Mouse (Mus musculus) intestine, embryonic 15.5 days (tissue): ENCODE results near the gene Efr3b. TPM values are rescaled to one million over a fixed set of nuclear protein-coding genes. Genes with fewer than 3 reads are reported as not detected.

Experiments
- ATAC-seq: fragments of 200-750 bp; cut with Nextera tagmentation; 2 replicates; pipeline ENCODE4 v1.8.0; 2017; ENCODE audit warnings: moderate TSS enrichment, moderate library complexity
- H3K27ac ChIP-seq: fragments of 300-500 bp; sonication (generic); 2 replicates; pipeline ENCODE4 v1.5.1; 2015; ENCODE audit warnings: mild to moderate bottlenecking, inconsistent platforms
- H3K27me3 ChIP-seq: fragments of 300-500 bp; sonication (generic); replicated peaks from 2 replicates; pipeline ENCODE4 v1.6.1; 2015; ENCODE audit warnings: inconsistent platforms
- H3K36me3 ChIP-seq: fragments of 300-500 bp; sonication (generic); 2 replicates; pipeline ENCODE4 v1.6.1; 2015; ENCODE audit warnings: inconsistent platforms
- H3K4me1 ChIP-seq: fragments of 300-500 bp; sonication (generic); replicated peaks from 2 replicates; pipeline ENCODE4 v1.6.1; 2015; ENCODE audit warnings: inconsistent platforms
- H3K4me2 ChIP-seq: fragments of 300-500 bp; sonication (generic); replicated peaks from 2 replicates; pipeline ENCODE4 v1.6.1; 2015; ENCODE audit warnings: mild to moderate bottlenecking, inconsistent platforms
- H3K4me3 ChIP-seq: fragments of 300-500 bp; sonication (generic); replicated peaks from 2 replicates; pipeline ENCODE4 v1.5.1; 2015; ENCODE audit warnings: inconsistent platforms
- H3K9ac ChIP-seq: fragments of 300-500 bp; sonication (generic); 2 replicates; pipeline ENCODE4 v1.6.1; 2015; ENCODE audit warnings: inconsistent platforms
- H3K9me3 ChIP-seq: fragments of 300-500 bp; sonication (generic); 2 replicates; pipeline ENCODE4 v1.6.1; 2016; ENCODE audit warnings: inconsistent platforms
- WGBS: fragments of 180-500 bp; shearing (Covaris S2); methylation state at CpG from one replicate; pipeline ENCODE4 v1.1.7; 2015; 5-methylcytosine and 5-hydroxymethylcytosine counted together
- polyA plus RNA-seq: library from polyadenylated mRNA; unstranded; fragments of >200 nt; fragmentation: Nextera tagmentation; extraction: Ambion mirVana; gene quantifications from 2 replicates; pipeline ENCODE4 v1.2.1, GENCODE M21; 2015

Efr3b gene
- polyA plus RNA-seq, 1 experiment from 2014 or later: 3.0 TPM

DNA sequence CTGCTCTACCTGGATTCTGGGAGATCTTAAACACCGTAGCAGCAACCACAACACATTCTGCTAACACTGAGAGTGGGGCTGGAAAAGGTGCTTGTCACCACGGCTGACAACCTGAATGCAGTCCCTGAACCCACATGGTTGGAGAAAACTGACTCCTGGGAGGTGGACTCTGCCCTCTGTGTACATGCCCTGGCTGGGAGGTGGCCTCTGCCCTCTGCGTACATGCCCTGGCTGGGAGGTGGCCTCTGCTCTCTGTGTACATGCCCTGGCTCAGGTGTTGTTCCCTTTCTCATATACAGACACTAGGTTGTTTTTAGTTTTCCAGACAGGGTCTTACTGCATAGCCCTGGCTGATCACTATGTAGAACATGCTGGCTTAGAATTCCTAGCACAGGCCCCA, 119.3 kb downstream of the Efr3b start:
- H3K27ac ChIP-seq: no peak overlapping the region
- no peaks in the 10 kb centered on the region for H3K36me3 ChIP-seq
- no peak overlapping the region for H3K4me2 ChIP-seq
- H3K4me3 ChIP-seq: no peak overlapping the region
- H3K9ac ChIP-seq: no peak overlapping the region
- WGBS: 58% methylated on average over 3 of the region's 3 CpGs
- peak; percentile 85 for ATAC-seq
- H3K9me3 ChIP-seq: no peaks in the 10 kb centered on the region
- H3K27me3 ChIP-seq: 0 out of 2 replicates have a peak, but pooled peaks cover 2% of the 10 kb centered on the region
- peaks cover 11% of the 10 kb centered on the region; the same call in 1 of the 2 replicates for H3K4me1 ChIP-seq

DNA sequence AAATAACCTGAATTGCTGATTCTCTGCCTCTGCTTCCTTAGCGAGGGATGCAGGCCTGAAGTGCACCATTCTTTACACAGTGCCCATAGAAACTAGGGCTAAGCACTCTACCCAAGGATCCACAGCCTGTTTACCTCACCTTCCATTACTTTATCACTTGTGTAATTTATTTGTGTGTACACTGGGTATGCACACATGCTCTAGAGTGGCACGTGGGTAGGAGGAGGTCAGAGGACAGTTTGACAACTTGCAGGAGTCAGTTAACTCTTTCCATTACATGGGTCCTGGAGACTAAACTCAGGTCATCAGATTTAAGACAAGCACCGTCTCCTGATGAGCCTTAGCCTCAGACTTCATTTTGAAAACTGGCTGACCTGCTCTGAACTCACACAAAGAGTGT, 120.1 kb downstream of the Efr3b start:
- Histone ChIP-seq H3K4me2 (no peak overlapping the region), H3K4me1 (peaks cover 11% of the 10 kb centered on the region; the same call in 1 of the 2 replicates), H3K4me3 (no peak overlapping the region), H3K36me3 (no peaks in the 10 kb centered on the region), H3K27me3 (no peaks in the 10 kb centered on the region), H3K27ac (no peak overlapping the region), H3K9ac (no peak overlapping the region), H3K9me3 (no peaks in the 10 kb centered on the region)
- no peak for ATAC-seq
- 45% methylated on average over 3 of the region's 3 CpGs for WGBS

DNA sequence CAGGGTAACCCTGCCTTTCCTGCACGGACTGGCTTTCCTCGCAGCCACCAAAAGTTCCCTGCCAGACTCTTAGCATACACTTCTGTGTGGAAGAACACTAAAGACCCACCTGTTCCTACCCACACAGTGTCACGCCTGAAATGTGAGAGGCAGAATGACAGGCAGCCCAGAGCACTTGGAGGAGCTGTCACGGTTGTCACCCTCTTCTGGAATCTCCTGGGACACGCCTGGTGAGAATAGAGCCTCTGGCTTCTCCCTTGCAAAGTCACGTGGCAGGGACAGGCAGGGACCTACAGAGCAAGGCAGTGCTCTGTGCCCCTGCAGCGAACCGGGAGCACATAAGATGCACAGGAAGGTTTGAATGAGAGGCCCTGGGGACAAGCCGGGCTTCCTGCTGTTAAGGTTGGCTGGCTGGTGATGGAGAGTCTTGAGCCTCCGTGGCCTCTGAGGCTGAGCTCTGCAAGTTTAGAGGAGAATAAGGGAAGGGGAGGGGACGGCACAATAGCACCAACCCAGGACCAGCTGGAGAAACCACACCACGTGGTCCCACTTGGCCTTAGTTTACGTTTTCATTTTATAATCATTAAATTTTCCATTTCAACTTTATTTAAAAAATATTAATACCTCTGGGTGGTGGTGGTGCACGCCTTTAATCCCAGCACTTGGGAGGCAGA, 120.9 kb downstream of the Efr3b start:
- Histone ChIP-seq H3K9ac (no peak overlapping the region), H3K4me2 (no peak overlapping the region), H3K9me3 (no peaks in the 10 kb centered on the region), H3K4me3 (no peak overlapping the region), H3K4me1 (peaks cover 11% of the 10 kb centered on the region; the same call in 1 of the 2 replicates), H3K27me3 (no peaks in the 10 kb centered on the region), H3K36me3 (no peaks in the 10 kb centered on the region), H3K27ac (no peak overlapping the region)
- ATAC-seq: peak; percentile 62
- 33% methylated on average over 14 of the region's 14 CpGs for WGBS

DNA sequence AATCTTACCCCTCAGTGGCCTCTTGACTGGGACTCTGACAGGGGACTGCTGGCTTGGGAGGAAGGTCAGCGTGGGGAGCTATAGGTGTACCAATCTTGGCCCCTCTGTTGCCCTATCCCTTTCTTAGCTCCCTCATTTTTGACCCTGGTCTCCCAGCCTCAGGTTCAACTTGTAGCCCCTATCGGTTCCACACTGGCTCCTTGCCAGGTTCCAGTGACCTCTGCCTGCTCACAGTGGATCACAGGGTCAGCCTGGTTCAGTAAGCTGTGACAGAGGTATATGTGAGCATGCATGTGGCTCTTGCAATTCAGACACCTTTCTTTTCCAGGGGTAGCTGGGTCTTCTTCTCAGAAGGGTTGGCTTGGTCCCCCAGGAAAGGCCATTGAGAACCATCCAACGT, 122.9 kb downstream of the Efr3b start:
- Histone ChIP-seq H3K9me3 (no peaks in the 10 kb centered on the region), H3K9ac (no peak overlapping the region), H3K4me3 (no peak overlapping the region), H3K4me1 (peaks cover 11% of the 10 kb centered on the region; the same call in 1 of the 2 replicates), H3K27ac (no peak overlapping the region), H3K27me3 (no peaks in the 10 kb centered on the region), H3K36me3 (peaks cover 6% of the 10 kb centered on the region; the same call in 1 of the 2 replicates), H3K4me2 (no peak overlapping the region)
- 78% methylated on average over 3 of the region's 3 CpGs for WGBS
- no peak for ATAC-seq

Other genes starting within 250 kb of the Efr3b start
- gene Dnmt3a, start 232.9 kb downstream of the Efr3b start, polyA plus RNA-seq: 114 and 120 TPM in 2 replicates
- gene Pomc, start 84.0 kb downstream of the Efr3b start, polyA plus RNA-seq: 2.4 and 3.4 TPM in 2 replicates
- 4.3 and 5.4 TPM in 2 replicates for gene Dnajc27, start 43.7 kb upstream of the Efr3b start, polyA plus RNA-seq
- gene Adcy3, start 94.2 kb upstream of the Efr3b start, polyA plus RNA-seq: 7.1 TPM in 2 replicates
- 5.0 and 5.4 TPM in 2 replicates for gene Ptrhd1, start 195.1 kb upstream of the Efr3b start, polyA plus RNA-seq
- gene Cenpo, start 195.4 kb upstream of the Efr3b start, polyA plus RNA-seq: 10.9 and 12.8 TPM in 2 replicates